Mouse (Mus musculus) left cerebral cortex, postnatal 25 days (tissue): ENCODE measurements at regions not wholly inside any gene's neighbourhood (a gene's known extent, or its start where the extent isn't known, plus 50 kb on each side); places are given as distances from the start of the nearest gene placed in this dataset.

ENCODE experiments used
- DNase-seq, 2 experiments: peaks; one replicate each; pipeline ENCODE4 v3.0.0; 2022; ENCODE audit warnings: low spot score in 2 of 2, mixed read lengths in 1 of 2
- intact Hi-C: fragments of 180-260 bp; cut with DNase I; formaldehyde crosslinking; loops from one replicate; pipeline ENCODE4 v1.15.1; 2025

GRCm38 (mm10) chr8:4934551-4934950, 155.2 kb upstream of the Shcbp1 start:
- no peak for DNase-seq
- intact Hi-C loops, result no loop called here

GRCm38 (mm10) chr8:4934035-4934434, 154.7 kb upstream of the Shcbp1 start:
- intact Hi-C loops, result no loop called here
- DNase-seq, result no peak

GRCm38 (mm10) chr8:4916447-4916846, 137.1 kb upstream of the Shcbp1 start:
- peak in 1 of 2 experiments; percentile 62 for DNase-seq
- intact Hi-C loops, result no loop called here

GRCm38 (mm10) chr8:4895046-4895445, 115.7 kb upstream of the Shcbp1 start:
- intact Hi-C loops, result no loop called here
- DNase-seq, result no peak

GRCm38 (mm10) chr8:4868761-4869160, 89.4 kb upstream of the Shcbp1 start:
- peak; percentile 32 to 66 for DNase-seq
- intact Hi-C loops, result loop anchor here (10.0 kb wide), 1 partner anchor 416 kb away; no protein-coding TSS in a partner anchor

- intact Hi-C loops, result no loop called here
- no peak for DNase-seq
Observed at GRCm38 (mm10) chr8:4839087-4839486, 59.7 kb upstream of the Shcbp1 start.

GRCm38 (mm10) chr8:4838527-4838926, 59.2 kb upstream of the Shcbp1 start:
- no peak for DNase-seq
- intact Hi-C loops, result no loop called here

GRCm38 (mm10) chr8:4837719-4838118, 58.4 kb upstream of the Shcbp1 start:
- intact Hi-C loops, result no loop called here
- DNase-seq, result no peak

- intact Hi-C loops, result no loop called here
Observed at GRCm38 (mm10) chr8:4836651-4837050, 57.3 kb upstream of the Shcbp1 start.

More at GRCm38 (mm10) chr8:4836651-4837050, 57.3 kb upstream of the Shcbp1 start:
- no peak for DNase-seq
